Mouse (Mus musculus) erythroblast, embryonic 14.5 days (primary cell): ENCODE measurements at regions not wholly inside any gene's neighbourhood (a gene's known extent, or its start where the extent isn't known, plus 50 kb on each side); places are given as distances from the start of the nearest gene placed in this dataset.

ENCODE experiments used
- GATA1 ChIP-seq: IDR thresholded peaks from 2 replicates; pipeline ENCODE4 v1.6.1; 2012; ENCODE audit warnings: low read length, inconsistent platforms, mixed read lengths
- TAL1 ChIP-seq: IDR thresholded peaks from 3 replicates; pipeline ENCODE4 v1.6.1; 2012; ENCODE audit warnings: low read length, inconsistent platforms, mixed read lengths

GRCm38 (mm10) chr3:148659024-148659423, 331.3 kb downstream of the Adgrl2 start:
- TF ChIP-seq TAL1 = no peak
- no peak for TF ChIP-seq GATA1
